Mouse (Mus musculus) heart, adult 8-10 months (tissue): ENCODE data around the gene Mmgt2. TPM values are rescaled to one million over a fixed set of nuclear protein-coding genes. Genes with fewer than 3 reads are reported as not detected.
A peak's percentile ranks its signal among the peaks of the same experiment; 100 is the strongest.

Source experiments
- DNase-seq: peaks from one replicate; pipeline ENCODE4 v3.0.0; 2022; ENCODE audit warnings: low spot score
- total RNA-seq, 4 experiments: library from RNA; stranded (reverse); gene quantifications; 2 replicates each; pipeline ENCODE4 v1.2.4; 2022

Gene Mmgt2
- total RNA-seq, 4 experiments from 2014 or later, result 5.1 to 5.9 (median 5.7) TPM

DNA sequence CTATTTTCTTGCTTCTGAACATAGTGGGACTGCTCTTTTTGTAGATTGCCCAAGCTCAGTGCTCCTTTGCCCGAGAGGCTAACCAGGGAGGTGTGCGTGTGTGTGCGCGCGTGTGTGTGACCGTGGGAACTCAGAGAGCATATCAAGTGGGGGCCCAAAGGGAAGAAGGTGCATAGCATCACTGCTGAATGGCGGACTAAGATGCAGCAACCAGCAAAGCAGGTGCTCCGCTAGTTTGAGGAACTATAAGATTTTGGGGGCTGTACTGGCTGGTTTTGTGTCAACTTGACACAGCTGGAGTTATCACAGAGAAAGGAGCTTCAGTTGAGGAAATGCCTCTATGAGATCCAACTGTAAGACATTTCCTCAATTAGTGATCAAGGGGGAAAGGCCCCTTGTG, 27.4 kb upstream of the Mmgt2 start:
- no peak for DNase-seq

DNA sequence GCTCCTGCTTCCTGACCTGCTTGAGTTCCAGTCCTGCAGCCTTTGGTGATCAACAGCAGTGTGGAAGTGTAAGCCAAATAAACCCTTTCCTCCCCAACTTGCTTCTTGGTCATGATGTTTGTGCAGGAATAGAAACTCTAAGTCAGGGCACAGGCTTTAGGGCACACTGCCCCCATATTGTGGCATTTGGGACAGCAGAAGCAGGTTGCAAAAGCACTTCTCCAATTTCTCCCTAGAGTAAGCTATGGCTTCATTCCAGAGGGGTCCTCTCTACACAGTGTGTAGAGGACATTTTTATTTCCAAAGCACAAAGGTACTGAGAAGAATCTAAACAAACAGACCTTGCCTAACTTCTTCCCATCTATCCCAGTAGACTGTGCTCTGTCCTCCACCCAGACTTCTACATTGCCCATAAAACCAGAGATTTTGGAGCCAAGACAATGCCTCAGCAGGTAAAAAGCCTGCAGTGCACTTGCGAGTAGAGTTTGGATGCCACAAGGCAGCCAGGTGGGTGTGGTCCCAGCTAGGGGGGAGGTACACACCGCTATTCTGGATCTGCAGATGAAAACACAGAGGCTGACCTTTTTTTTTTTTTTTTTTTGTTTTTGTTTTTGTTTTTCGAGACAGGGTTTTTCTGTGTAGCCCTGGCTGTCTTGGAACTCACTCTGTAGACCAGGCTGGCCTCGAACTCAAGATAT, 26.7 kb upstream of the Mmgt2 start:
- DNase-seq, result no peak

DNA sequence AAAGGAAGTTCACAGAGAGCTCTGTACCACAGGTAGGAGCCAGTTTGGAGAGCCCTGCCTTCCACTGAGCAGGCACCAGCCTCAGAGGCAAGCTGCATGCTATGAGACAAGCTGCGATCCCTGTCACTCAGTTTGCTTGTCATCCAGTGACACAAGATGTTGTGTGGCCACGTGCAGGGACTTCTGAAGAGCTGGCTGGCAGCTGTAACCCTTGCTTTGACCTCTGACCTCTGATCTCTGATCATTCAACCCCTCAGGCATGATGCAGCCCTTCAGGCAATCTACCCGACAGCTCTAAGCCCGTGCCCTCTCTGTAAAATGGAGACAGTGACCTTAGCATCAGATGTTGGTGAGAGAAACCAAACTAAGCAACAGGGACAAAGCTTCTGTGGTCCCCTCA, 25.6 kb upstream of the Mmgt2 start:
- DNase-seq, result no peak

DNA sequence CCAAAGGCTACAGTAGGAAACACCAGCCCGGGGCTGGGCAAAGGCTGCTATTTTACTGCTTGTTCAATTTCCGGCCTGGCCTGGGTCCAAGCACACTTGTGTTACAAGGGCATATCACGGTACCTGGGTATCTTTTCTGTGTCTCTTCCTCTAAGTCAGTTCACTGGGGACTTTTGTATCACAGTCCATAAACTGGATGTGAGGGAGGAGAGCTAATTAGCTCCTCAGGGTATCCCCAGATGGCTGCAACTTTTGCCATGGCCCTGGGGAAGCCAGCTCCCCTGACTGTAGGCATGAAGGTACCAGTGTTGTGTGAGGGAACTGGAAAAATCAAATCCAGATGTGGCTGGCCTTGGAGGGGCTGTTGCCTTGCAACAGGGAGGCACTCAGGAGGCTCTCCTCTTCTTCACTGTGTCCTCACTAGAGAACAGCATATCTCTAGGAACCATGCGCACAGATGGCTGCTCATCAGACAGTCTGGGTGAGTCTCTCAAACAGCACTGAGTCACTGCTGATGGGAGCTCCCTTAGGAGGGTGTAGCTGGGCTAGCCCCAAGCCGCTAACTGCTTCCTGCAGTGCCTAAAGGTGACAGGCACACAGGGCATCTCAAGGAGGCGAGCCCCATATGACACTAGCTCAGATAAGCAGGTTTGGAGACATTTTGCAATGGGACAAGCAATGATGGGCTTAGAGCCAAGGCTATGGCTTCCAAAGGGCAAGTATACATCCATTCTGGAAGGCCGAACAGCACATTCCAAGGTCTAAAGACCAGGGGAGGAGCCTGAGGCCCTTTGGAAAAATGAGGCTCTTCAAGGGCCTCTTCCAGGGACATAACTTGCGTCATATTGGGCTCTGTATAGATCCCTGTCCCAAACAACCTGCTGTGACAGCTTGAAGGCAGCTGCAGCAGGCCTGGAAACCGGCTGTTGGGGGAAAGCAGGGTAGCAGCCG, 23.8 kb upstream of the Mmgt2 start:
- no peak for DNase-seq

DNA sequence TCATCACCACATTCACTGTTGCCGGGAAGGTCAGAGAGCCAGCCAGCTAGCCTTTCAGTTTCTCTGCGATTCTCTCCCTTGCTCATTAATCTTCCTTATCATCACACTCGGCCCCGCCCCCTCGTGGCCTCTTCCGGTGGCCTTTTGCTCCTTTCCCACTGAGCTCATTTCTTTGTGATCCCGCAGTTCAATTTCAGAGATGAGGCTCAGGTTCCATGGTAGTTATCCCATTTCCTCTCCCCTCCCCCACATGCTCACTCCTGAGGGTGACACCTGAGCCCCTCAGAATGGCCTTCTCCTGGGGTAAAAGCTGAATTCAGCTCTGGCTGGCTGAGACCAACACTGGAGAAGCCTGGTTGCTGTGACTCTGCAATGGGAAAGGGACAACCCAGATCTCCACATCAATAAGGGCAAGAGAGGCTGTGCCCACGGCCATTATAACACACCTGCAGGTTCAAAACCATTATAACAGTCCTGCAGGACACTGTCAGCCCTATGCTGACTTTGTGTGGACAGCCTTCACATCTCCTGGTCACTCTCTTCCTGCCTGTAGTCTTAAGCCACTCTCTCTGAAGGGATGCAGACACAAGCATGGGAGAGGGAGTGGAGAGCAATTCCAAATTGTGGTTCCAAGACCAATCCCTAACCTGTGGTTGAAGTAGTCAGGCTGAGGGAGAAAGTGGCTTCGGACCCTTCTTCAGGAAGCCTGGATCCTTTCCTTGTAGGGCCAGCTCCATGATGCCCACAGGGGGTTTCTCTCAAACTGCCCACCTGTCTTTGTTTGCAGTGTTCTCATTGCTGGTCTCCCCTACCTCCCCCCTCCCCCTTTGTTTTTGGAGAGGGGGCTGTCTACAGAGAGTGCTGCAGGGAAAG, 18.9 kb upstream of the Mmgt2 start:
- no peak for DNase-seq

DNA sequence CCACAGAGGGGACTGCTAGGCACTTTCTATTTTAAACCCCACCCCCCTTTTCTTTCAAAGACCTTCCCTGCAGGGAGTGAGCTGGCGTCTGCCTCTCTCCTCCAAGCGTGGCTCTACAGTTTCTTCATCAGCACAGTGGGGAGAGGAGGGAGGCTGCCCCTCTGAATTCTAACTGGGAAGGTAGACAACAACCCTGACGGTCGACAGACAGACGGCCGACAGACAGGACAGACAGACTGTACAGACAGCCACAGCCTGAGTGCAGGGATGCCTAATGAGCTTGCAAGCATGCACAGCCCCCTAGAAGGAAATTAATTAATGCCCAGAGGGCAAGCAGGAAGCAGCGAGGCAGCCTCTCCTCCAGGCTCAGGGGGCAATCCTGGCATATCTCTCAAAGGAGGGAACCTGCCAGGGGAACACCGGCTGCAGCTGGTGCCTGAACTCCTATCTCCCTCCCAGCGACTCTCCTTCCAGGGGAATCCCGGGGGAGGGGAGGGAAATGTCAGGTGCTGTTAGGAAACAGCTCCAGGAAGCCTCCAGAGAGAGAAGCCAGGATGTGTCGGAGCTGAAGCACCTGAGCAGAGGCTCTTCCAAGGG, 18.1 kb upstream of the Mmgt2 start:
- DNase-seq, result no peak

DNA sequence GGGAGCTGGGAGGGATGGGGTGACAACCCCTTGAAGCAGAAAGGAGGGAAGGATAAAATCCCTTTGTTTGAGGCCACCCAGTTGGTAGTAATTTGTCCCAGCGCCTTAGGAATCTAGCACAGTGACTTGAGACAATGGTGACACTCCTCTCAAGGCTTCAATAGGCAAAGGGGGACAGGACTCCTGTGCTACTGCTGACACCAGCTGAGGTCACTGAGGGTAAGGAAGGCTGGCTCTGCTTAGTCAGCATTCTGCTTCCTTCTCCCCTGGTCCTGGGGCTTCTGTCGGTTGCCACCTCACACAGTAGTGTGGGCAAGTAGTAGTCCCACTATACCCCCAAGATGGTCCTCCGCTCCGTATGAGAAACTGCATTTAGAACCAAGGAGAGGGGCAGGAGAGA, 17.3 kb upstream of the Mmgt2 start:
- no peak for DNase-seq

DNA sequence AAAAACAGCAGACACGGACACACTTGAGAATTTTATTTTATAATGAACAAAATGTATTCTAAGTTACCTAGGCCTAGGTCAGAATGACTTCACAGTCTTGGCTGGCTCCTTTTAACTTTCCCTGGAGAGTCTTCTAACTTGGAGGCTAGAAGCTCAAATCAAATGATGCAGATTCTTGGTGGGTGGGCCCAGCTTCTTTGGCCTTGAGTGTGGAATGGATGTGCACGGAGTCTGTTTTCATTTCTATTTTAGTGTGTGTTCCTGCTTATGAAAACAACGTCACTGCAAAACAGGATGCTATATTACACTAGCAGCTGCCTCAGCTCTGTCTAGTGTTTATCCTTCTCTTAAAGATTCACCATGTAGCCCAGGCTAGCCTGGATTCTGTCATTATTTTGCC, 13.1 kb upstream of the Mmgt2 start:
- no peak for DNase-seq

DNA sequence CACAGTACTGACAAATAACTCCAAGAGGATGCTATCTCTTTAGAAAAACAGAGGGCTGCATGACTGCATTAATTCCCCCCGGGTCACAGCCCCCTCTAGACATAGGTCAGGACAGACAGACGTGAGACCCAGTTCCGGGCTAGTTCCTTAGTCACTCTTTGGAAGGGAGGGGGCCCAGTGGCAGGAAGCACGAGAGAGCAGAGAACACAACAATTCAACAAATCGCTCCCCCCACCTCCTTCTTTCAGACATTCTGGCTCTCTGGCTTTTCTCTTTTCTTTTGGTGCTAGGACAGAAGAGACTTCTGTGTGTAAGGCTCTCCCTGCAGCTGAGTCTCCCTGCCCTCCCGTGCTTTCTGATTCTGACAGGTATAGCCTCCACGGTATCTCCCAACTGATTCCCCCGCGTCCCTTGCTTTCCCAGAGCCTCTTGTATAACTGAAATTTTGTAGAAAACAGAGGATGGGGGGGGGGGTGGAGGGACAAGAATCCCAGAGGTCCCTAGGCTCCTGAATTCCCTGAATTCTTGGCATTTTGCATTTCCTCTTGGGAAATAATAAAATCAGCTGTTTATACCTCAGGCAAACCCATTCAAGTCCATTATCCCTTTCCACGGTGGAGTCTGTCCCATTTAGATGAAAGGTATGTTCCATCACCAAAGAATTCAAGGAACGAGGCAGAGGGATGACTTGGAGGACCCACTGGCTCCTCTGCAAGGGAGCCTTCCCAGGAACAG, 12.2 kb upstream of the Mmgt2 start:
- DNase-seq, result no peak

DNA sequence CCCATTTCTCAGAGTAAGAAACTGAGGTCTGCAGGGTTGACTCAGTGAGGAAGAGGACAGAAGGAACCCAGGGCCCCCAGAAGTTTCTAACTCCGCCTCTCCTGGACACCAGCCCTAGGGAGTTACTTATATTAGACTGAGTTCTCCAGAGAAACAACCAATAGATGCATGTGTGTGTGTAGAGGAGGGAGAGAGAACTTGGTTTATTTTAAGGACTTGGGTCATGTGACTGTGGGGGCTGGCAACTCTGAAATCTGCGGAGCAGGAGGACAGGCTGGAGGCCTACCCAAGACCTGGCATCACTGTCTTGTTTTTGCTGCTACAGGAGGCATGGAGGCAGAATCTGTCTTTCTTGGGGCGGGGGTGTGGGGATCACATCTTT, 11.6 kb upstream of the Mmgt2 start:
- peak; percentile 58 for DNase-seq

DNA sequence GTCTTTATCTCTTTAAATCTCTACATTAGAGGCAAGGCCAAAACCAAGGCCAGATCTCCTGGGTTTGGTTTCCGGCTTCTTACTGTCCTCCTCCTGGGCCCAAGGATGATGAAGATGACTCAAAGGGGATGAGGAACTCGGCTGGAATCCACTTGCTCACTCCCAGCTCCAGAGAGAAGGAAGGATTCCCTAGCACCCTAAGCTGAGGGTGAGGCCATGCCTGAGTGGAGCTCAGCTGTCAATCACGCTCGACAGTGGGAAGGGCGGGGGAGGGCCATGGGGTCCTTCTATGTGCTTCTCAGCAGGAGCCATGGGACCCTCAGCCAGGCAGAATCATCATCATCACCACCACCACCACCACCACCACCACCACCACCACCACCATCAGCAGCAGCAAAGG, 11.1 kb upstream of the Mmgt2 start:
- no peak for DNase-seq

DNA sequence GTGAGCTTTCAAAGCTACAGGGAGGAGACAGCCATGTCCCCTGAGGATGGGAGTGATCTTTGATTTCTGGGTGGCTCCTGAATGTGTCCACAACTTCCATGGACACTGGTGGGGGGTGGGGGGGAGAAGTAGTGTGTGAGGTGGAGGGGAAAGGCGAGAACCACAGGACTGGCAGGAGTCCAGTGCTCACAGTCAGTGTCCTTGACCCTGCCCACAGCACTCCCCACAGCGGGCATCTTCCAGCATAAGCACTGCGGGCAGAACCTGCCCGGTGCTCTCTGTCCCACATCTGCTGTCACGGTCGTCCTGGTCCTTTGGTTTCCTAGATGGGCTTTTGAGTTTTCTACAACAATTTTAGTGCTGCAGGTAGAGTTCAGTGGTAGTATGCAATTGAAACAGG, 10.7 kb upstream of the Mmgt2 start:
- no peak for DNase-seq

DNA sequence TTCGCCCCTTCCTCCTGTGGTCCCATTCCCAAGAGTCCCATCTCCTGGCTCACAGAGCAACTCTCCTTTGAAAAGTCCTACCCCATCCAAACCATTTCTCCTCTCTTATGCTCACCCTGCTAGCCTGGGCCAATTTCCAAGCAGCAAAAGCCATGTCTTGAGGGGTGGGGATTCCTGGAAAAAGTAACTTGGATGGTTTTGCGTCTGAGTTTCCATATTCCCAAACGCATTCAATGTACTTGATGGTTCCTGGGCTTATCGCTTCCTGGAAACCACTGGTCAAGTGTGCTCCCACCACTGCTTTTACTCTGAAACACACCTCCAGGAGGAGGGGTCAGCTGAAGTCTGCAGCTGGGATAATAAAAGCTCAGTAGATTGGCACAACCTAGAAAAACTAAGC, 10.1 kb upstream of the Mmgt2 start:
- no peak for DNase-seq

DNA sequence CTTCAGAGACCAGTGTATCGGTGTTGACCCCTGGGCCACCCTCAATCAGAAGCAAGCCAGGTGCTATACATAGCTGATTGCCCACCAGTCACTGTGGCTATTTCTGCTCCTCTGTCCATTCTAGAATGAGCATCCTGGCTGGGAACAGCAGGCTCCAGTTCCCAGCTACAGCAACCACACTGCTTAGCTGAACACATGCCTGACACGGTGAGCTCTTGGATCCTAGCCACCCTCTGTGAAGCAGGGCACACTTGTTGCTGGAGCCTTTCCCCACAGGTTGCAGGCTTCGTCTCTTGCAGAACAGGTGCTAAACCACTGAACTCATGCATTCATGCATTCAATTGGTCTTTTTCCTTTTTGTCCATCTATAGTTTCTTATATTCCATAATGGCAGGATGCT, 8.1 kb upstream of the Mmgt2 start:
- DNase-seq, result no peak

DNA sequence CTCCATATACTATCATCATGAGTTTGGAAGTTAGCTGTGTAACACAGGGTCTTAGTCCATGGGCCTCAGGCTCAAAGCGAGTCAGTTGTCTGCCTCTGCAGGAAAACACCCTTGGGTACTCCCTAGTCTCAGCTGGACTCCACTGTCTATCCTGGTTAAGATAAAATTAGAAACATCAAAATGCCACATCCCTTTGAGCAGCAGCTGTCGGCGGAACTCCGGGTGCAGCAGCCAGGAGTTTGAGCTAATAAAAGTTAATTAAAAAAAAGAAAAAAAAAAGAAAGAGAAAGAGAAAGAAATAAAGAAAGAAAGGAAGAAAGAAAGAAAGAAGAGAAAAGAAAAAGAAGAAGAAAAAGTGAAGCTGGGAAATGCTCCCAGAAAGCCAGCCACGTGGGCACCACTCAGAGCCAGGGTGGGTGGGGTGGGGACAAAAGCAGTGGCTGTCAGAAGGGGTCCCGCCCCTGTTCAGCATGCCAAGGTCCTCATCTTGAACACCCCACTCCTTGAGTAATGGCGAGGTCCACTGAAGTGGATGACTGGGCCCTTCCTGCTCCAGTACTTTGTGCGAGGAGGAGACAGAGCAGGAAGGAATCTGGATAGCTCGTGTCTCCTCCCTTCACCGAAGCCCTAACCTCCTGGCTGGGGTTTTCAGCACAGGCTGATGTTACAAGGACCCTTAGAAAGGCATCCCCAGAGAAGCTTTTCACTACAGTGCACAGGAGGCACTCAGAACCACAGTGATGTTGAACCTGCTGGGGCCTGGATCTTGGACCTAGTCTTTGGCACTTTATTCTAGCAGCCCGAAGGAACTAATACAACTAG, 6.2 kb upstream of the Mmgt2 start:
- DNase-seq, result no peak

DNA sequence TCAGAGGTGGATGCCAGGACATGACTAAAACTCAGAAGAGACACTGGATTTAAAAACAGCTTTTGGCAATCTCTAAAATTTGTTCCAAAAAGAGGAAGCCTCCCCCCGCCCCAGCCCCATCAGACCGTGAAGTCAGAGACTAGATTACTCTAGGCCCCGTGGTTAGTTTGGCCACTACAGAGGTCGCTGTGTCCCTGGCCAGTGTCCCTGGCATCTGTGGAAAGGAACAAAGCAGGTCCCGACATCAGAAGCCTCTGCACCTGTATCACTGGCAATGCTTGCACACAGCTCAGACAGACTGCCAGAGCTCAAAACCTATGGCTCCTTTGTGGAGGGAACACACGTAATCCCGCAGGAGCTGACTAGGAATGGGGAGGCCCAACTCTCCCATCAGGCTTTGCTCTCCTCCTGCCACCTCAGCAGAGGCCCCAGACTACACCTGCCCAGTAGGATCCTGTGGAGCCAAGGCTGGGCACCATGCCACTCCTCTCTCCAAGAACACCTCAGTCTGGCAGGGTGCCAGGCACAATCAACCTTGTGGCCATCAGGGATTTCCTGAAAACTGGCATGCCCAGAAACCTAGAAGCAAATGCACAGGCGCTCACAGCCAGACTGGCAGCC, 5.3 kb upstream of the Mmgt2 start:
- DNase-seq, result no peak

DNA sequence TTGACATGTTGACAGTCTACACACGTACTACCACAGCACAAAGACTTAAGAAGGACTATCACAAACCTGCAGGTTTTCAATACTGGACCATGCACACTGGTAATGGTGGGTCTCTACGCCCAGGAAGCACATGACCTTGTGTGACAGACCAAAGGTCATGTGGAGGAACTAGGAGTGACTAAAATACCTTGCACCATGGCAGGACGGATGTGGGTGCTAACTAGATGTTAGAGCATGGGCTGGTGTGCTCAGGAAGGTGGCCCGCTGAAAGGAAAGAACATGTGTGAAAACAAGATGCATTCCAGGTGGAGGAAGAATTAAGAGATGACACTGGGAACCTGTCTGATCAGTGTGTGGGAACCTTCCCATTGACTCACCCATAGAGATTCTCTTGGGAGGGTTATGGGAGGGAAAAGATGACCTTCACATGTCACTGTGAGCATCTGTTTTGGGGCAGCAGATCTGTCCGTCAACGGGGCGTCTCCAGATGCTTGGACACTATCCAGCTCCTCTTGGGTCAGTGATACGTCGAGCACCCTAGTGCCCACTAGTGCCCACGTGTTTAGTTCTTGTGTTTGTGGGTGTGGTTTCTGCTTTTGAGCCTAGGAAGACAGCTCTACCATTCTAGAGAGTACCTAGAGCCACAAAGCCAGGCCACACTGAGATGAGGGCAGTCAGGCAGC, 4.6 kb upstream of the Mmgt2 start:
- no peak for DNase-seq

DNA sequence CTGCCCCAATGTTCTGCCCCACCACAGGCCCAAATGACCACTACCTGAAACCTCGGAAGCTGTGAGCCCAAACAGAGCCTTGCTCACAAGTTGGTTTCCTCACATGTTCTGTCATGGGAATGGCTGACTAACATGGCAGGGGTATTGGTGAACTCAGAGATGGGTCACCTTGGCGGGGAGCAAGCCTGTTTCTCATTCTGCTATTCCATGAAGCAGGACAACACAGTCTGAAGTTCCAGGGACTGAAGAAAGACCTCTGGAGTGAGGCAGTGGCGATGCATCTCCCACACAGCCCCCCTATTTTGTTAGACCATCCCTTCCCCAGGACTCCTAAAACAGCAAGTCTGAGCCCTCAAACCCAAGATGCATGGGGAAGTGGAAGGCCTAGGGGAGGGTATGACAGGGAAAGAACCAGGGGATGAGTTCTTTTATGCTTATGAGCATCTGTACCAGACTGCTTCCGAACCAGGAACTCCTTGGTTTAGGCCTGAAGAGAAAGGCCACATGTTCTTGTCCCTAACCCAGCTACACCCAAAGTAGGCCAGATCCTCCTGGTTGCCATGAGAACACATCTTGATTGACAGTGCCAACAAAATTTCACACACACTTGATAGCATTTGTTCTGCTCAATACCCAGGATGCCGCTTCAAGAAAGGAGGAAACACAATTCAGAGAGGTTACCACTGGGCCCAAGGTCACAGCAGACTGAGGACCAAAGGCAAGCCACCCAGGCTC, 3.7 kb upstream of the Mmgt2 start:
- DNase-seq, result no peak

DNA sequence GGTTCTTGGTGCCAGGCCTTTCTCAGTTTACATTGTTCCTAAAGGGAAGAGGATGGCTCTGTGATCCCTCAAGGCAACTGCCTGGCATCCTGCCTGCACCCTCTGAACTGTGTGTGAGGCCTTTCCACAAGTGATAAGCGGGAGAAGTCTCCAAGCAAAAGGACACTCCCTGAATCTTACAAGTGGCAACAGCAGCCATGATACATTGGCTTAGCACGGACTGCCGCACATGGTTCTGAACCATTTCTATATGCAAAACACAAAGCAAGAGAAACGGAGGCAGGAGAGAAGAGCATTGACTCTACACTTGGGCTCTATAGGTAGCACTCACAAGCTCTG, 3.2 kb upstream of the Mmgt2 start:
- no peak for DNase-seq
